Mouse (Mus musculus): Measurements from ENCODE around the gene Slc44a5. TPM values are rescaled to one million over a fixed set of nuclear protein-coding genes. Genes with fewer than 3 reads are reported as not detected.

Gene Slc44a5
- total RNA-seq, 2 experiments from 2014 or later, result 0.05 to 0.14 TPM

DNA sequence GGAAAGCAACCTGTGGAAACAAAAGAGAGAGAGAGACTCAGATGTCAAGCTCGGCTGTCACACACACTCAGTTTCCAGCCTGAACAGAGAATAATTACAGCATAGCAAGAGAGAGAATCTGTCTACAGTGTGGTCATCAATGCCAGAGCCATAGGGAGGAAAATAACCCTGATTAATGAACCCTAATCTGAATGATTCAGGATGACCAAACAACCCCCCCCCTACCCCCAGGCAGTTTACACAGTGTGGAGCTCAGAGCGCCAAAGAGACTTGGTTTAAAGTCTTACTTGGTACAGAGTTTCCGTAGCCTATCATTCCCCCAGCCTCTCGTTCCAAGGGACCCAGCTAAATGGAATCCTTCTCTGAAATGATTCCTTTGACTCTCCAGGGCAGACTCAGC, 312.1 kb downstream of the Slc44a5 start:
- DNase-seq (ENCODE audit: low spot score), result no peak
- intact Hi-C loops (cut with DNase I), result no loop called here

DNA sequence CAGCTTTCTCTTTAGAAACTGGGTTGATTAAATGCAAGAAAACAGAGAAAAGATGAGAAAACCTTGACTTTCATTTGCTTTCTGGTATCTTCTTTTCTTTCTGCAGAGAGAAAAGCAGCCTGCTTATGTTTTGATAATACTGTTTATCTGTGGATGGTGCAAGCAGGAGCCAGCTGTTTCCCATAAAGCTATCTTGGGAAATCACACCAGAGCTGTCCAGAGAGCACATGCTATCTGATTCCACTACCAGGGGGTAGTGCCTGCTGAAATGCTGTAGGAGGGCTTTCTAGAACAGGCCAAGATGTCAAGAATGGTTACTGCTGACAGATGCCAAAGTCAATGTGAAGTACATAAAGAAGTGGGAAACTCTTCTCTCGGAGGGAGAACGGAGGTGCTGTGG, 314.0 kb downstream of the Slc44a5 start:
- intact Hi-C loops (cut with DNase I), result no loop called here
- no peak for DNase-seq (ENCODE audit: low spot score)

DNA sequence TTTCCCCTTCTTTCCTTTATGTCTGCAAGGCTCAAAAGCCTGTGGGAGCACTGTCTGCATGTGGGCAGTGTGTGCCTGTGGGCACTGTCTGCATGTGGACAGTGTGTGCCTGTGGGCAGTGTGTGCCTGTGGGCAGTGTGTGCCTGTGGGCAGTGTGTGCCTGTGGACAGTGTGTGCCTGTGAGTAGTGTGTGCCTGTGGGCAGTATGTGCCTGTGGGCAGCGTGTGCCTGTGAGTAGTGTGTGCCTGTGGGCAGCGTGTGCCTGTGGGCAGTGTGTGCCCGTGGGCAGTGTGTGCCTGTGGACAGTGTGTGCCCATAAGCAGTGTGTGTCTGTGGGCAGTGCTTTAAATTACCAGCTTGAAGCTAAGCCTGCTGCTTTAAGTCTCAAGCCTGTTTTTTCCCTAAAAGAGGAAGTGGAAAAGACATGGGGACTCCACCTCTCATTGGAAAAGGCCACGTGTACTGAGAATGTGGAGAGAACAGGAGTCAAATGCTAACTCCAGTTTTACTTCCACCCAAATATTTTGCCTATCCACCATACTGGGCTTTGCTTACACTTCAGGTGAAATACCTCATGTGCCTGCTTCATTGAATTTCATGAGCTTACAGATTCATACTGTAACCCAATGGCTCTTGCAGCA, 315.3 kb downstream of the Slc44a5 start:
- intact Hi-C loops (cut with DNase I), result no loop called here
- no peak for DNase-seq (ENCODE audit: low spot score)

DNA sequence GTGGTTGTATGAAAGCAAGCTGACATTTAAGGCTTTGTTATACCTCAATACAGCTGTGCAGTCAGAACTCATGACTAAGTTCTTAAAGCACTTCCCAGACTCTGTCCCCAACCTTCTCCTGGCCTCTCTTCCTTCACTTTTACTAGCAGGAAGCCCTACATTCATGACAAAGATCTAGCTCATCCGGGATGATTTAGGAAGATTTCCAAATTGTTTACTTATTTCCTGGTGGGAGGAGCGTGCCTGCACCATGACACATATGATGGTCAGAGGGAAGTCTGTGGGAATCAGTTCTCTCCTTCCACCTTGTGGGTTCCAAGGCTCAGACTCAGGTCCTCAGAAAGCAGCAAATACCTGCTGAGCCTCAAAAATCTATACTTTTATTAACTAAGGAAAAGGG, 317.1 kb downstream of the Slc44a5 start:
- intact Hi-C loops (cut with DNase I), result no loop called here
- no peak for DNase-seq (ENCODE audit: low spot score)

DNA sequence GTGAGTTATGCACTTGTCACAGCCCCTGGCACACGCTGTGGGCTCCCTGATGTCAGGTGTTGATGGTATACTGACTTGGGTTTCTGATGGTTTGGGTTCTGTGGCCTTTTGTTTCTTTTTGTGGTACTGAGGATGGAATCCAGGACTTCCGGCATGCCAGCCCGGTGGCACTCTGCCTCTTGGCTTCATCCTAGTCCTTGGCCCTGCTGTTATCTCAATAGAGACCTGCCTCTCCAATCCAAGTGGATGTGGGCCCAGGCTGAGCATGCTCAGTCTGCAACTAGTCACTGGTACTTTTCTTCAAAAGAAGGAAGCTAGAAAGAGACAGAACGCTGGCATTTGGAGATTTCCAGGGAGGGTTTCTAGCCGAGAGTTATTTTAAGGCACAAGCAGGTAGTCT, 318.9 kb downstream of the Slc44a5 start:
- no peak for DNase-seq (ENCODE audit: low spot score)

DNA sequence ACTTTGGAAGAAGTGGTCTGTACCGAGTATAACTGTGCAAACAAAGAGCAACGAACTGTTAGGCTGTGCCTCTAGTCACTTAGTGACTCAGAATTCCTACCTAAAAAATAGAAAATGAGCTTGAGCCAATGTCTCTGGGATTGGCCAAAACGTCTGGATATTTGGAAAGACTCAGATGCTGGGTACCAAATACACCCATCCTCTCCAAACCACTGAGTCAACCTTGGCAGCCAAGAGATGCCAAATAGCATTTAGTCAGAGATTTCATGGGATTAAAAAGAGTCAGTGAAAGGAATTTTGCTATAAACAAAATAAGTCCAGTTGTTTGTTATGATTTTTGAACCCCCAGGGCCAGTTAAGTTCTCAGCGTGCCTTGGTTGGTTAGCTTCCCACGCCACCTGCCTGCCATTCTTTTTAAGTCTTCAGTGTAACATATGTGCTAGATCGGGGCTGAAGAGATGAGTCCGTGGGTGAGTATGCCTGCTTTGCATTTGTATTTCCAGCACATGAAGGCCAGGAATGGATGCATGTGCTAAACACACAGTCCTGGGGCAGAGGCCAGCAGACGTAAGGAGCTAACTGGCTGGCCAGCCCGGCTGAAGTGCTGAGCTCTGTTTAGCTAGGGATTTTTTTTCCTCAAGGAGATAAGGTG, 320.7 kb downstream of the Slc44a5 start:
- DNase-seq (ENCODE audit: low spot score), result no peak
- intact Hi-C loops (cut with DNase I), result no loop called here

More for the DNA sequence above, 318.9 kb downstream of the Slc44a5 start:
- intact Hi-C loops (cut with DNase I), result no loop called here

DNA sequence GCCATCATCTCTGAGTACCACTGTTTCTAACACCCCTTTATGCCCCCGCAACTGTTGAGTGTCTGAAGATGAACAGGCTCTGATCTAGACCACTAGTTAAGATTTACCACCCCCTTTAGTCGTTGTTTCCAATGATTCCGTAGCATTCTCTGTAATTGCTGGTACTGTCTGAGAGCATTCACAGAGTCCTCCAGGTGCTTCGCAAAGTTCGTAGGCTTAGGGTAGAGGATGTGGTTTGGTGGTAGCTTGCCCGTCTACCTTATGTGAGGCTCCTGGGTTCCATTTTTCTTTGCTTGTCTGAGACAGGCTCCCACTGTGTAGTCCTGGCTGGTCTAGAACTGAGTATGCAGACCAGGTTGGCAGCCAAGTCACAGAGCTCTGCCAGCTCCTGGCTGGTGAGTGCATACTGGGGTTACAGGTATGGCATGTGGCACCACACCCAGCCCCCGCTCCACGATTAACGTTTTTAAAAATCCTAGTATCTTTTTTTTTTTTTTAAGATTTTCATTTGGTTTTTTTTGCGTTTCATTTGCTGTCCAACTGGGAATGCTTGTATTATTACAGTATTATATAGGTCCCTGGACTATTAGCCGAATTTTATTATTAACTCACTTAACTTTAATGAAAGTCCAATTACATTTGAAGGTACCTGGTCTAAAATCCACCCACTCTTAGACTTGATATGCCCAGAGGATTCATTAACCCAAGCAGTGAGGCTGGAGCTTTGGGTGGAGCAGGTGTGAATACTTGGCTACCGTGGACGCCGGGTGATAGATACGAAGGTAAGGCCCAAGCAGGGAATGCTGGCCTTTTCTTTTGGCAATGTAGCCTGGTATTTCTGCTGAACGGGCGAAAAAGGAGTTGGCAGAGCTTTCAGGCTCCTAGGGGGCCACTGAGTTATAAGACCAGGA, 321.9 kb downstream of the Slc44a5 start:
- no peak for DNase-seq (ENCODE audit: low spot score)
- intact Hi-C loops (cut with DNase I), result no loop called here

DNA sequence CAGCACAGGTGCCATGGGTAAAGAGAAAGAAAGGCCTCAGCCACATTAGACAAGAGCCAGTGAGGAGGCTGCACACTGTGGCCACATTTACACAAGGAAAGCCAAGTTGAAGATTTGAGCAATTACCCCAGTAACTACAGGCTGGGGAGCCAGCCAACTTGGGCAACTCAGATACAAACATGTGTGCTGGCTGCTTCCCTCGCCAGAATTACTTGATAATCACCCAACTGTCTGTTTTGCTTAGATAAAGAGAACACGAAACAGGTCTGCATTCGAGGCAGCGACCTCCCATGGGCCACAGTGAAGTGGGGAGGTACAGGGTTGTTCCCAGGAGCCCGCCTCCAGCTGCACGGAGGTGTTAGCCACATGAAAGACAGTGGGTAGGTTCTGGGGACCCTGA, 324.3 kb downstream of the Slc44a5 start:
- intact Hi-C loops (cut with DNase I), result no loop called here
- no peak for DNase-seq (ENCODE audit: low spot score)

DNA sequence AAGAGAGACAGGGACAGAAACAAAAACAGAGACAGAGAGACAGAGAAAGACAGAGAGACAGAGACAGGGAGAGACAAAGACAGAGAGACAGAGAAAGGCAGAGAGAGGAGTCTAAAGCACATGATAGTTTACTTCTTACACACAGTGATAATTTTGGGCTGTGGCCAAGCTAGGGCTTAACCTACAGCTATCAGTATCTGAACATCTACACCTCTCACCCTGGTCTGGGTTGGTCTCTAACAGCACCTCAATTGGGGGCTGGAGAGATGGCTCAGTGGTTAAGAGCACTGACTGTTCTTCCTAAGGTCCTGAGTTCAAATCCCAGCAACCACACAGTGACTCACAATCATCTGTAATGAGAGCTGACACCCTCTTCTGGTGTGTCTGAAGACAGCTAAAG, 325.3 kb downstream of the Slc44a5 start:
- no peak for DNase-seq (ENCODE audit: low spot score)
- intact Hi-C loops (cut with DNase I), result no loop called here

DNA sequence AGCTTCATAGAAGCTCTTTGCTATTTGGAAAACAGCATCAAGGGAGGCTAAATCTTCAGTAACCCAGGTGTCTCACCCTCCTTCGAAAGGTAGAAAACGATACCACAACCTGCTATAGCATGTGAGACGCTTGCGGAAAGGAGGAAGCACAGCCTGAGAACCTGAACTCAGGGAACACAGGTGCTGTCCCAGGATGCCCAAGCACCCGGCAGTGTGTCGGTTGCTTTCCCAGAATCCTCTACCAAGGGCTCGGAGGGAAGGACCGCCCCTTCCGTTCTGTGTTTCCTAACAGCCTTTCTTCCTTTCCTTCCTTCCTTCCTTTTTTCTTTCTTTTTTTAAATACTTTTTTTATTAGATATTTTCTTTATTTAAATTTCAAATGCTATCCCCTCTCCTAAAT, 326.8 kb downstream of the Slc44a5 start:
- no peak for DNase-seq (ENCODE audit: low spot score)
- intact Hi-C loops (cut with DNase I), result no loop called here

DNA sequence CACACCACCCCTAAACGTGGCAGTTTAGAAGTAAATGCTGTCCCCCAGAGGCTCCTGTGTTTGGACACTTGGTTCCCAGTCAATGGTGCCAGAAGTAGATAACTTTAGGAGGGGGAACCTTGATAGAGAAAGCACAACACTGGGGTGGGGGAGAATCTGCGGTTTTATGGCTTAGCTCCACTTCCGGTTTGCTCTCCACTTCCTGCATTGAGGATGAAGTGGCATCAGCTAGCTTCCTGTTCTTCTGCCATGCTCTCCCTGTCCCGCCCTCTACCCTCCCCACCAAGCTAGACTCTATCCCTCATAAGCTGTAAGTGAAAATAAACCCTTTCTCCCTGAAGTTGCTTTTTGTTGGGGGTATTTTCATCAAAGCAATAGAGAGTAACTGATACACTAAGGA, 327.9 kb downstream of the Slc44a5 start:
- no peak for DNase-seq (ENCODE audit: low spot score)
- intact Hi-C loops (cut with DNase I), result no loop called here

DNA sequence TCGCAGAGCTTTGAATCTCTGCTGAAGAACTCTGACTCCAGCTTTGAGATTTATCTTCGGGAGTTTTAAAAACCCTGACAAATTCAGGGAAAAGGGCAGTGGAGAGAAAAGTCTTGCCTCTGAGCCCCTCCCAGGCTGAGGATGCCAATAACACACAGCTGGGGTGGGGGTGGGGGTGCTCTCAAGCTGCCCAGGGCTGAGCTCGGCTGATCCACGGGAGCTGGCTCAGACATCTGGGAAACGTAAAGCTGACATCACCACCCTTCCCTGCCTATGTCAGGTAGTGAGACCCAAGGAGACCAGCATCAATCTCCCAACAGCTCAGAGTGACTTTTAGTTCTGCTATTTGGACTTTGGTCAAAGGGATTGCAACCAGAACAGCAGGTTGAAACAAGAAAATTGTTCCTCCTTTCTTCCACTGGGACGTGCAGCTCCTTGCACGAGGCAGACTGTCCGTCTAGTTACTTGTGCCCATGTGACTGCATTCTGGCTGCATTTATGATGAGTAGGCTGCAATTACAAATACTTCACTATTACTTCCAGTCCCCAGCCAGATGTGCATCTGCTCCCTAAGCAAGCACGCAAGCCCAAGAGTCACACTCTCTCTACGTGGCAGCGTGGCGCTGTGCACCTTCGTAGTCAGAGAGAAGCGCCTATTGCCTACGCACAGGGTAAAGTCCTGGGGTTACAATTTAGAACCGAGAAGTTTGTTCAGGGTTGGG, 332.1 kb downstream of the Slc44a5 start:
- no peak for DNase-seq (ENCODE audit: low spot score)
- intact Hi-C loops (cut with DNase I), result no loop called here

DNA sequence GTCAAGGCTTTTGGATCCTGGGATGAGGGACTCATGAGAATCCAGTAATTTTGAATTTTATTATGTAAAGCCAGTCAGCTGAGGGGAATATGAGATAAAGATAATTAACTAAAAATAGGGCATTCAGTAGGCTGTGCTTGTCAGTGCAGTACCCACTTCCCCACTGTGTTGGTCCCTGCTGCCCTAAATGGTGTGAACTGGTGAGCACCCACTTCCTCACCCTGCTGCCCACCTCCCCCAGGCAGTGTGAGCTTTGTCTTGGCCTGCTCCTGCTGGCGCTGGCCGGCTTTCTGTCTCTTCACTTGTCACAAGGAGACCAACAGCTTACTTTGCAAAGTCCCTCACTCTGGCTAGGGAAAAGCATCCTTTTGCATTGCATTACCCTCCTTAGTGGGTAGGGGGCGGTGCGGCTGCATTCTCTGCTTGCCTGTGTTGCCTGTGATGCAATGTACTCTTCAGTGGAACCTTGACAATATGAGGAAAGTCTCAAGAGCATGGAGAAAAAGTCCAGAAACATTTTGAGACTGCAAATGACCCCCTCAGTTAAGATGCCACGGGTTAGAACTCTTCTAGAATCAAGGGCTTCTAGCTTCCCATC, 344.5 kb downstream of the Slc44a5 start:
- intact Hi-C loops (cut with DNase I), result no loop called here

More for the DNA sequence above, 344.5 kb downstream of the Slc44a5 start:
- DNase-seq (ENCODE audit: low spot score), result no peak

Other genes with a start within 250 kb of the Slc44a5 start
- 1 to 10 TPM; 4.4 to 7.5 TPM for gene St6galnac3, start 248.3 kb upstream of the Slc44a5 start, total RNA-seq (2021)
- gene Asb17, start 129.2 kb upstream of the Slc44a5 start, total RNA-seq (2021), result not detected
- under 1 TPM; 0.08 TPM for gene Msh4, start 67.3 kb upstream of the Slc44a5 start, total RNA-seq (2021)
- gene Rabggtb, start 60.4 kb upstream of the Slc44a5 start, total RNA-seq (2021), result 10 to 100 TPM; 89.2 to 99.7 TPM
- 1,000 to 10,000 TPM; 1,031 to 1,101 TPM for gene Acadm, start 28.8 kb upstream of the Slc44a5 start, total RNA-seq (2021)

All from heart, postnatal 25 days (tissue).